Mouse (Mus musculus) ES-E14 (cell line): Measurements from ENCODE around the gene Aif1.

Source experiments
- CHD2 ChIP-seq: IDR thresholded peaks from 2 replicates; pipeline ENCODE4 v1.6.1; 2014; ENCODE audit warnings: mild to moderate bottlenecking, low read depth, low read length, inconsistent platforms
- HCFC1 ChIP-seq: IDR thresholded peaks from 2 replicates; pipeline ENCODE4 v1.6.1; 2012; ENCODE audit warnings: low read length, inconsistent platforms, borderline replicate concordance; ENCODE audit not compliant: insufficient read depth
- MAFK ChIP-seq: IDR thresholded peaks from 2 replicates; pipeline ENCODE4 v1.6.1; 2014; ENCODE audit warnings: mild to moderate bottlenecking, low read depth, low read length, inconsistent platforms; ENCODE audit not compliant: insufficient read depth
- ZC3H11A ChIP-seq: IDR thresholded peaks from 2 replicates; pipeline ENCODE4 v1.6.1; 2012; ENCODE audit warnings: low read depth, mild to moderate bottlenecking, inconsistent platforms, low read length, borderline replicate concordance
- ZNF384 ChIP-seq: IDR thresholded peaks from 2 replicates; pipeline ENCODE4 v1.6.1; 2012; ENCODE audit warnings: low read depth, low read length, inconsistent platforms

DNA sequence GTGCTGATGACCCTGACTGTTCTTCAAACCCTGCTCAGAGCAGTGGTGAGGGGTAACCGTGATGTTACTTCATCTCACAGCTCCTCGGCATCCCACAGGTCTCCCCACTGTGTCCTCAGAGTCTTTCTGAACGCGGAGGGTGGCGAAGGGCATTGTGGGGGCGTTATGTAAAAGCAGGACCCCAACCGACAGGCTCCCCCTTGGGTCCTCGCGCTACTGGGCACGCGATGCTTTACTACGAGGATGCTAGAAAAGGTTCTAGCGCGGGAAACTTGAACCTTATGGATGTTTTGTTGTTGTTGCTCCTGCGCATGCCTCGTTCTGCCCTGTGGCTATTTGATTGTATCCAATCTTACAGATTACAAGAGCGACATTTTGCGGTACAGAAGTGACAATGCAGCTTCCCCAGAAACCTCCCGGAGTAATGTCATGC is 54.0 kb downstream of the Aif1 start, which contains the start of gene Csnk2b:
- TF ChIP-seq MAFK (no peak), ZC3H11A (0 out of 2 replicates have a peak, but pooled peaks have one; percentile 11), HCFC1 (no peak), CHD2 (no peak), ZNF384 (no peak)
